Mouse (Mus musculus) hindbrain, embryonic 11.5 days (tissue): Measurements from ENCODE around the gene Pawr. TPM values are rescaled to one million over a fixed set of nuclear protein-coding genes. Genes with fewer than 3 reads are reported as not detected.

Source experiments
- ATAC-seq: fragments of 200-750 bp; cut with Nextera tagmentation; 2 replicates; pipeline ENCODE4 v1.8.0; 2017; ENCODE audit warnings: mild to moderate bottlenecking, moderate TSS enrichment, moderate library complexity; ENCODE audit not compliant: low FRiP score
- DNase-seq: peaks from one replicate; pipeline ENCODE4 v3.0.0-alpha.2; 2015; ENCODE audit warnings: low spot score
- H3K27ac ChIP-seq: fragments of 300-500 bp; sonication (generic); 2 replicates; pipeline ENCODE4 v1.5.1; 2014; ENCODE audit warnings: mild to moderate bottlenecking, low read depth, low read length
- H3K27me3 ChIP-seq: fragments of 300-500 bp; sonication (generic); 2 replicates; pipeline ENCODE4 v1.6.1; 2014; ENCODE audit warnings: mild to moderate bottlenecking, low read length, moderate library complexity, mixed read lengths; ENCODE audit not compliant: control insufficient read depth, insufficient read depth
- H3K36me3 ChIP-seq: fragments of 300-500 bp; sonication (generic); 2 replicates; pipeline ENCODE4 v1.6.1; 2014; ENCODE audit warnings: mild to moderate bottlenecking, low read length, moderate library complexity, mixed read lengths; ENCODE audit not compliant: control insufficient read depth, insufficient read depth
- H3K4me1 ChIP-seq: fragments of 300-500 bp; sonication (generic); replicated peaks from 2 replicates; pipeline ENCODE4 v1.6.1; 2014; ENCODE audit warnings: low read length, mixed read lengths; ENCODE audit not compliant: control insufficient read depth, insufficient read depth
- H3K4me2 ChIP-seq: fragments of 300-500 bp; sonication (generic); replicated peaks from 2 replicates; pipeline ENCODE4 v1.6.1; 2014; ENCODE audit warnings: mild to moderate bottlenecking, low read depth, low read length
- H3K4me3 ChIP-seq: fragments of 300-500 bp; sonication (generic); 2 replicates; pipeline ENCODE4 v1.5.1; 2014; ENCODE audit warnings: low read depth, low read length
- H3K9ac ChIP-seq: fragments of 300-500 bp; sonication (generic); 2 replicates; pipeline ENCODE4 v1.6.1; 2014; ENCODE audit warnings: low read depth, low read length
- H3K9me3 ChIP-seq: fragments of 300-500 bp; sonication (generic); 2 replicates; pipeline ENCODE4 v1.6.1; 2016; ENCODE audit warnings: low read length; ENCODE audit not compliant: control insufficient read depth
- WGBS: fragments of 180-500 bp; shearing (Covaris S2); extraction: QIAGEN DNeasy Blood & Tissue Kit; methylation state at CpG from one replicate; pipeline ENCODE4 v1.1.7; 2014; 5-methylcytosine and 5-hydroxymethylcytosine counted together
- polyA plus RNA-seq: library from polyadenylated mRNA; unstranded; fragments of >200 nt; fragmentation: Nextera tagmentation; extraction: Ambion mirVana; gene quantifications from 2 replicates; pipeline ENCODE4 v1.2.1, GENCODE M21; 2014

Gene Pawr
- polyA plus RNA-seq, 1 experiment from 2014 or later: 13.0 TPM

DNA sequence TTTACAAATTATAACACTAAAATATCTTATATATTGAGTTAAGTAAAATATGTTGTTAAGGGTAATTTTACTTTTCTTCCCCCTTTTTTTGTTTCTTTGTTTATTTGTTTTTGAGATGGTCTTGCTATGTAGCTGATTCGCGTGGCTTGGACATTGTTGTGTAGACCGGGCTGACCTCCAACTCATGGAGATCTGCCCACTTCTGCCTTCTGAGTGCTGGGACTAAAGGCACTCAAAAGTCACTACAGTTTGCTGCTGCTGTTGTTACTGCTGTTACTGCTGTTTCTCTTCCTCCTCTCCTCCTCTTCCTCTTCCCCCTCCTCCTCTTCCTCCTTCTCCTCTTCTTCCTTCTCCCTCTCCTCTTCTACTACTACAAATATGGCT lies 23.5 kb downstream of the Pawr start:
- Histone ChIP-seq H3K4me2 (no peak overlapping the region), H3K36me3 (no peaks in the 10 kb centered on the region), H3K9ac (no peak overlapping the region), H3K4me3 (no peak overlapping the region), H3K4me1 (0 out of 2 replicates have a peak, but pooled peaks cover 3% of the 10 kb centered on the region), H3K27me3 (no peaks in the 10 kb centered on the region), H3K27ac (no peak overlapping the region), H3K9me3 (no peaks in the 10 kb centered on the region)
- WGBS: 97% methylated on average over 3 of the region's 3 CpGs
- DNase-seq: no peak
- ATAC-seq: no peak

DNA sequence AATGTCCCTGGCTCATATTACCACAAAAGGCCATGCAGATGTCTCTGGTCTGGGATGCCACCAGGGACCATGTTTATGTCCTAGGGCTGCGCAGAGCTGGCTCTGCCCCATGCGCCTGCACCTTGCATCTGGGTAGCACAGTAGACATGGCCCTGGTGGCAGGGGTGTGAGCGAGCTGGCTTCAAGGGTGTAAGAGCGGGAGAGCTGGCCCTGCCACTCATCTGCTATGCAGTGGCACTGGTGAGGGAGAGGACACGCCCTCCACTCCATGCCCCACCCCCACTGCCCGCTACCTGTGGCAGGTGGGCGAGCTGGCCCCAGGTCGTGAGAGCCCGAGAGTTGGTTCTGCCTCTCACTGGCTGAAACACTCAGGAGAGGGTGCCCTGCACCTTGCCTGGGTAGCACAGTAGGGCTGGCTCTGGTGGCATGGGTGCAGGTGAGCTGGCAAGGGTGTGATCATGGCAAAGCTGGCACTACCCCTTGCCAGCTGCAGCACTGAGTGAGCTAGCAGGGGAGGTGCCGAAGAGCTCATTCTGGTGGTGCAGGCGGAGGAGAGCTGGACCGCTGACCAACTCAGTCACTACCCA lies 24.8 kb downstream of the Pawr start:
- no peak overlapping the region for H3K4me2 ChIP-seq
- no peaks in the 10 kb centered on the region for H3K27me3 ChIP-seq
- no peak overlapping the region for H3K4me3 ChIP-seq
- no peaks in the 10 kb centered on the region for H3K9me3 ChIP-seq
- no peaks in the 10 kb centered on the region for H3K36me3 ChIP-seq
- DNase-seq: no peak
- H3K27ac ChIP-seq: no peak overlapping the region
- WGBS: 93% methylated on average over 12 of the region's 12 CpGs
- H3K4me1 ChIP-seq: 0 out of 2 replicates have a peak, but pooled peaks cover 3% of the 10 kb centered on the region
- 0 out of 2 replicates have a peak, but pooled peaks have one; percentile 44 for ATAC-seq
- no peak overlapping the region for H3K9ac ChIP-seq

DNA sequence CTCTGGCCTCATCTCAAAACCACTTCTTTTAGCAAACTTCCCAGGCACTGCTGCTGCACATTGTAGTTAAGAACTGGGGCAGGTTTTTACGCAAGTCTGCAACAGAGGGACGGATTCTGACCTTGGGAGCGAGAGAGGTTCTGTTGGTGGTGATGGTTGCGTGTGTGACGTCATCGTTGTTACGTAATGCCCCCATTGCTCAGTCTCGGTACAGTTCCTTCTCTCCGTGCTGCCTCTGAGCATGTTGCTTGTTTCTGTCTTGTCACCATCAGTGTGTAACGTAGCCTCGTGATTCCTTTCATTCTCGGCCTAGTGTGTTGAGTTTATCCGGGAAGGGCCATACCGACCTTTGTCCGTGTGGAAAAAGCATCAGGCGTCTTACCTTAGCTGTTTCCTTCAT lies 28.1 kb downstream of the Pawr start:
- H3K27ac ChIP-seq: no peak overlapping the region
- H3K9ac ChIP-seq: no peak overlapping the region
- no peak overlapping the region for H3K4me2 ChIP-seq
- H3K27me3 ChIP-seq: no peaks in the 10 kb centered on the region
- H3K36me3 ChIP-seq: no peaks in the 10 kb centered on the region
- no peaks in the 10 kb centered on the region for H3K9me3 ChIP-seq
- H3K4me1 ChIP-seq: peaks cover 3% of the 10 kb centered on the region; the same call in 1 of the 2 replicates
- no peak overlapping the region for H3K4me3 ChIP-seq
- DNase-seq (no peak), ATAC-seq (no peak)
- WGBS: 89% methylated on average over 16 of the region's 16 CpGs

DNA sequence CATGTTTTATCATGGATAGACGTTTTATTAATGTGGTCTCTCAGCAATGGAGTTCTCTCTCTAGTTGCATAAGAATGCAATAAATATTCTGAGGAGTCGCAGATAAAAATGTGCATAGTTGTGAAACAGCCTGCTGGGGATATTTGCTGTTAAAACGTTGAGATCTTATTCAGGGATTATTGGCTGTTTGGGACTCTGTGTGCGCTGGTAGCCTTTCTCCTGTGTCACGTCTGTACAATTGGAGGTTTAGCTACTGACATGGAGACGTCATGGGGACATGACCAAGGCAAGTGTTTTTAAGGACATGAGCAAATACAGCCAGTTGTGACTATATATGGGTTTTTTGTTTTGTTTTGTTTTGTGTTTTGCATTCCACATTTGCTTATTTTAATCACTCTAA lies 28.9 kb downstream of the Pawr start:
- H3K27ac ChIP-seq: no peak overlapping the region
- no peak for DNase-seq
- no peaks in the 10 kb centered on the region; the same call in 1 of the 2 replicates for H3K9me3 ChIP-seq
- H3K27me3 ChIP-seq: no peaks in the 10 kb centered on the region
- WGBS: 74% methylated on average over 6 of the region's 6 CpGs
- no peak for ATAC-seq
- H3K4me3 ChIP-seq: no peak overlapping the region
- H3K9ac ChIP-seq: no peak overlapping the region
- H3K4me2 ChIP-seq: no peak overlapping the region
- H3K4me1 ChIP-seq: peaks cover 3% of the 10 kb centered on the region; the same call in 1 of the 2 replicates
- no peaks in the 10 kb centered on the region for H3K36me3 ChIP-seq

DNA sequence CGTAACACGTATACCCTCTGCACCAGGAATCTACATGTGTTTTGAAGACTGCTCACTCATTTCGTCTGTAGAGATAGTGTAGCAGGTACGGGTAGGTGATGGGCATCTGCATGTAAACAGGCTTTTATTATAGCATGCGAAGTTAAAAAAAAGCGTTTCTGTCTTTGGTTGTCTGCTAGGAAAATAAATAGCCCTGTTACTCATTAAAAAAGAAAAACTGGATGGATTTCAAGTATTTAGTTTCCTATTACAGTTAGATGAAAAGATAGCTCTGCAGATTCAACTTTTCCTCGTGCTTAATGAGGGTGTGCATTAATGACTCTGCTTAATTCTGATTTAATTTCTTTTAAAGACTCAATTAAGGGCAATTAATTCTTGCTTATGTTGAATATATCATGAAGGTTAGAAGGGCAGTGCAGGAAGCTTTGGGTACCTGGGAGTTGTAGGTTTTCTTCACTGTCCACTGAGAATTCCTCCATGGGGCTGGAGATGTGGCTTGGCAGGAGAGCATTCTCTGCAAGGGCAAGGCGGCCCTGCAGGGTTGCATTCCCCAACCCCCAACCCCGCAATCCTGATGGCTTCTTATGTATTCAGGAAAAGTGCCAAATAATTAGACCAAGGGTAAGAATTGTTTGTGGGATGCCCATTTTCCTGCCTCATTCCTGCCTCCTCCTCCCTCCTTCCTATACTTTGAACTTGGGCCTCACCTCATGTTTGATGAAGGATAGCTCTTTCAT lies 29.7 kb downstream of the Pawr start:
- Histone ChIP-seq H3K9ac (no peak overlapping the region), H3K27ac (no peak overlapping the region), H3K36me3 (no peaks in the 10 kb centered on the region), H3K9me3 (no peaks in the 10 kb centered on the region; the same call in 1 of the 2 replicates), H3K4me3 (no peak overlapping the region), H3K4me2 (no peak overlapping the region), H3K4me1 (peaks cover 3% of the 10 kb centered on the region; the same call in 1 of the 2 replicates), H3K27me3 (no peaks in the 10 kb centered on the region)
- DNase-seq (no peak), ATAC-seq (no peak)
- 78% methylated on average over 9 of the region's 9 CpGs for WGBS

DNA sequence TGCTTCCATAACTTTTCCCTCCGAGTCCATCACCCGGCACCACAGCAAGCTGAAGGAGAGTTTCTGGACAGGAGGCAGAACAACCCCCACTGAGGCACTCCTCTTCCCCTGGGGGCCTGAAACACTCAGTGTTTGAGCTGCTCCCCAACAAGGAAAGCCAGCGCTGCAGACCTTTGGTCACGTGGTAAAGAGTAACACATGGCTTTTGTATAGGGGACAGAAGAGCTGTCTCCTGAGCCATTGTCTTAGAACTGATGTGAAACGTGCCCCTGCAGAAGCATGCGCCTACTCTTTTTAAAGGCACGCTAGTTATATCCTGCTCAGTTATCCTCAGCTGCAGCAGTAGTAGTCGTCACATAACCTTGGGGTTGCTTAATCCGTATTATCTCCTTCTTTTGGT lies 32.0 kb downstream of the Pawr start:
- DNase-seq (peak; percentile 25), ATAC-seq (peak; percentile 55)
- Histone ChIP-seq H3K27me3 (no peaks in the 10 kb centered on the region), H3K27ac (no peak overlapping the region), H3K4me1 (peaks cover 3% of the 10 kb centered on the region; the same call in 1 of the 2 replicates), H3K36me3 (no peaks in the 10 kb centered on the region), H3K4me2 (0 out of 2 replicates have a peak overlapping the region, but pooled peaks have one; percentile 11), H3K9ac (no peak overlapping the region), H3K4me3 (no peak overlapping the region), H3K9me3 (no peaks in the 10 kb centered on the region; the same call in 1 of the 2 replicates)
- 36% methylated on average over 9 of the region's 9 CpGs for WGBS

DNA sequence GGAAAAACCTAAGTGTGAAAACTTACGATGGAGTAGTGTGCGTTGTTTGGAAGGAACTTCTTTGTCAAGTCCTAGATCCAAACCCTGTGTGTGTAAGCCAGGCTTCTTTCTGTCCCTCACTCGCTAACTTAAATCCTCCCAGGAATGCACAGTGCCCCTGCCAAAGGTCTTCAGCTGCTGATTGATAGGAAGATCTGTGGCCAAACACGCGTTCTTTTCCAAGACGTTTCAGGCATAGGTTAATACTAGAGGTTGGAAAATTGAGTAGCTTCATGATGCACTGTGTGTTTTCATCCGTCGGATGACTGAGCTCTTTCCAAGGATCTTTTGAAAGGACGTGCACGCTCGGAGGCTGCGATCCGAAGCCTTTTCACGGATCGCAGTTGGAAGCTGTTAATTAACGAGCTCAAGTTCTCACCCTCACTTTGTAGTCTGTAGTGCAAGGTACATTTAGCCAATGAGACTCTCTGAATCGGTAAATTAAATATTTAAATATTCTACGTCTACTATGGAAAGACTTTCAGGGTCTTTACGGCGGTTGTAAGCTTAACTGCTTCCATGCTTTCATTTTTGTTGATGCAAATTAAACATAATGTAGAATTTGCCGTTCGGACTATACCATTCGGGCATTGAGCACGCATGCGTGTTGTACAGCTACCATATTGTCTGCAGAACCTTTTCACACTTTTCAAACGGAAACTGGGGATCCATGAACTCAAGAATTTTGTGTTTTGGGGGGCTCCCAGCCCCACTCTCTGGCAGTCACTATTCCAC lies 33.2 kb downstream of the Pawr start:
- Histone ChIP-seq H3K4me1 (peaks cover 3% of the 10 kb centered on the region; the same call in 1 of the 2 replicates), H3K9ac (no peak overlapping the region), H3K4me2 (no peak overlapping the region), H3K27me3 (no peaks in the 10 kb centered on the region), H3K27ac (no peak overlapping the region), H3K36me3 (no peaks in the 10 kb centered on the region), H3K4me3 (no peak overlapping the region), H3K9me3 (no peaks in the 10 kb centered on the region; the same call in 1 of the 2 replicates)
- WGBS: 86% methylated on average over 26 of the region's 26 CpGs
- no peak for ATAC-seq
- DNase-seq: no peak

DNA sequence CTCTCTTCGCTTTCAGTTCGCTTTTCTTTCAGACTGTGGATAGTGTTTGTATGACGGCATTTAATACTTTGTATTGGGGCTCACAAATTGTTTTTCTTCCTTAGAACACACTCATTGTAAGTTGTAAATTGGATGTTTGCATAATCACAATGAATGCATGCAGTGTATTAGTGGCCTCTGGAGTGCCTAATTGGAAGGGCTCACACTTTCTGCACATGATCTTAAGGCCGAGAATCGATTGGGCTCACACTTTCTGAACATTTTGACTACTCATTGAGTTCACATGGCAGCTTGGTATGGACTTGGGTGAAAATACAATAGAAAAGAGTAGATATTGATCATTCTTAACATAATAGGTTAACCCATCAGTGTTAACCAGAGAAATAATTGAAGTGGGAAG lies 34.3 kb downstream of the Pawr start:
- H3K4me1 ChIP-seq: peaks cover 3% of the 10 kb centered on the region; the same call in 1 of the 2 replicates
- no peak overlapping the region for H3K9ac ChIP-seq
- DNase-seq (no peak), ATAC-seq (no peak)
- no peaks in the 10 kb centered on the region for H3K36me3 ChIP-seq
- H3K9me3 ChIP-seq: no peaks in the 10 kb centered on the region; the same call in 1 of the 2 replicates
- H3K27me3 ChIP-seq: no peaks in the 10 kb centered on the region
- H3K4me3 ChIP-seq: no peak overlapping the region
- 95% methylated on average over 5 of the region's 5 CpGs for WGBS
- H3K27ac ChIP-seq: no peak overlapping the region
- H3K4me2 ChIP-seq: no peak overlapping the region
